Mouse (Mus musculus) lung, adult 18-20 months (tissue): Measurements from ENCODE around the gene Sgf29.

Experiments used
- DNase-seq, 2 experiments: peaks; one replicate each; pipeline ENCODE4 v3.0.0; 2022; ENCODE audit warnings: mixed read lengths in 2 of 2

Sgf29 gene

GRCm38 (mm10) chr7:126689021-126689420, 39.9 kb downstream of the Sgf29 start:
- DNase-seq: no peak

GRCm38 (mm10) chr7:126690737-126691136, 41.6 kb downstream of the Sgf29 start:
- no peak for DNase-seq

GRCm38 (mm10) chr7:126691676-126692075, 42.6 kb downstream of the Sgf29 start:
- DNase-seq: no peak

- DNase-seq: no peak
Measured at GRCm38 (mm10) chr7:126692426-126692825, 43.3 kb downstream of the Sgf29 start.

- DNase-seq: peak; percentile 85 to 89
Measured at GRCm38 (mm10) chr7:126693256-126693655, 44.1 kb downstream of the Sgf29 start.

- DNase-seq: no peak
Measured at GRCm38 (mm10) chr7:126693781-126694180, 44.7 kb downstream of the Sgf29 start.

GRCm38 (mm10) chr7:126694441-126695051, 45.4 kb downstream of the Sgf29 start:
- no peak for DNase-seq

- peak; percentile 78 to 79 for DNase-seq
Measured at GRCm38 (mm10) chr7:126695210-126695611, 46.1 kb downstream of the Sgf29 start, which contains the start of gene Bola2. TSS of gene Bola2 (plus strand) at chr7:126695401.

- peak; percentile 96 to 98 for DNase-seq
Measured at GRCm38 (mm10) chr7:126695631-126696207, 46.6 kb downstream of the Sgf29 start, which contains the start of gene Slx1b. TSS of gene Slx1b (minus strand) at chr7:126695784.

GRCm38 (mm10) chr7:126696303-126696702, 47.2 kb downstream of the Sgf29 start:
- DNase-seq: no peak

GRCm38 (mm10) chr7:126696886-126697285, 47.8 kb downstream of the Sgf29 start:
- DNase-seq: no peak

GRCm38 (mm10) chr7:126697838-126698237, 48.7 kb downstream of the Sgf29 start:
- no peak for DNase-seq

GRCm38 (mm10) chr7:126700063-126701015, 51.2 kb downstream of the Sgf29 start:
- DNase-seq: no peak

- DNase-seq: peak; percentile 84 to 88
Measured at GRCm38 (mm10) chr7:126701070-126701469, 52.0 kb downstream of the Sgf29 start.

- no peak for DNase-seq
Measured at GRCm38 (mm10) chr7:126701559-126702357, 52.6 kb downstream of the Sgf29 start.

- DNase-seq: no peak
Measured at GRCm38 (mm10) chr7:126702358-126702757, 53.2 kb downstream of the Sgf29 start.

- no peak for DNase-seq
Measured at GRCm38 (mm10) chr7:126702861-126703756, 54.0 kb downstream of the Sgf29 start.

- DNase-seq: no peak
Measured at GRCm38 (mm10) chr7:126703757-126704077, 54.6 kb downstream of the Sgf29 start.

GRCm38 (mm10) chr7:126704121-126704980, 55.2 kb downstream of the Sgf29 start:
- DNase-seq: peak; percentile 73 to 81

- no peak for DNase-seq
Measured at GRCm38 (mm10) chr7:126707442-126708174, 58.5 kb downstream of the Sgf29 start, which contains the start of gene Coro1a. TSS of gene Coro1a (minus strand) at chr7:126707787.
